Mouse (Mus musculus) cerebellum, adult 2 months (tissue): ENCODE measurements at regions not wholly inside any gene's neighbourhood (a gene's known extent, or its start where the extent isn't known, plus 50 kb on each side); places are given as distances from the start of the nearest gene placed in this dataset.
A peak's percentile ranks its signal among the peaks of the same experiment; 100 is the strongest.

Source experiments
- DNase-seq, 2 experiments: peaks; one replicate each; pipeline ENCODE4 v3.0.0; 2021
- H3K27ac ChIP-seq: fragments of 200-500 bp; 2 replicates; pipeline ENCODE4 v1.5.1; 2012; ENCODE audit warnings: low read length, control low read depth, inconsistent platforms; ENCODE audit not compliant: insufficient read depth
- H3K27me3 ChIP-seq: fragments of 200-500 bp; 2 replicates; pipeline ENCODE4 v1.6.1; 2012; ENCODE audit warnings: inconsistent platforms, mild to moderate bottlenecking, low read length, moderate library complexity; ENCODE audit not compliant: control insufficient read depth, insufficient read depth
- H3K4me1 ChIP-seq: fragments of 200-500 bp; 2 replicates; pipeline ENCODE4 v1.6.1; 2011; ENCODE audit warnings: low read length; ENCODE audit not compliant: control insufficient read depth, insufficient read depth
- H3K4me3 ChIP-seq: fragments of 200-500 bp; replicated peaks from 2 replicates; pipeline ENCODE3; 2011; ENCODE audit warnings: mild to moderate bottlenecking, low read depth, low read length, control low read depth; ENCODE audit not compliant: insufficient read depth
- CTCF ChIP-seq: fragments of 200-500 bp; IDR thresholded peaks from 2 replicates; pipeline ENCODE4 v1.5.1; 2011; ENCODE audit warnings: low read depth, mild to moderate bottlenecking, control low read depth, low read length, moderate library complexity, borderline replicate concordance; ENCODE audit not compliant: insufficient read depth
- POLR2A ChIP-seq: fragments of 200-500 bp; IDR thresholded peaks from 2 replicates; pipeline ENCODE4 v1.6.1; 2011; ENCODE audit warnings: low read length, control low read depth, borderline replicate concordance; ENCODE audit not compliant: insufficient read depth
- WGBS: fragments of 180-500 bp; shearing (Covaris S2); methylation state at CpG from one replicate; pipeline ENCODE4 v1.1.7; 2018; 5-methylcytosine and 5-hydroxymethylcytosine counted together

DNA sequence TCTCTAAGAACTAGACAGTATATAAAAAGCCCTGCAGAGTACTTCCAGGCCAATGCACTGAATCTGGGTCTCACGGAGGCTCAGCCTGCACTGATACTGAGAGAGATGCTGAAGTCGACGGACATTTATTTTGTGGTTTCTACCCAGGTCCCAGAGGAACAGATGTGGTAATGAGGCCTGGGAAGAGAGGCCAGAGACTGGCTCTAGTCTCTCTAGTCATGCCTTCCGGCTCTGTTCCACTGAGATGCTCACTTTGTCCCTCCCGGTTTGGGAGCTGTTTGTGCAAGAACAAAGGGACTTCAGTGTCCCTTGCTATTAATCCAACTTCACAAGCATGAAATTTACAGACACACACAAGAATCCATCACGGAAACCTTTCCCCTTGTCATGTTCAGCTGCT lies 144.1 kb upstream of the Foxd3 start:
- TF ChIP-seq POLR2A (no peak), CTCF (no peak)
- Histone ChIP-seq H3K4me1 (no peaks in the 10 kb centered on the region), H3K27ac (no peak overlapping the region), H3K27me3 (no peaks in the 10 kb centered on the region), H3K4me3 (no peak overlapping the region)
- no peak for DNase-seq
- 26% methylated on average over 6 of the region's 6 CpGs for whole genome bisulfite sequencing

DNA sequence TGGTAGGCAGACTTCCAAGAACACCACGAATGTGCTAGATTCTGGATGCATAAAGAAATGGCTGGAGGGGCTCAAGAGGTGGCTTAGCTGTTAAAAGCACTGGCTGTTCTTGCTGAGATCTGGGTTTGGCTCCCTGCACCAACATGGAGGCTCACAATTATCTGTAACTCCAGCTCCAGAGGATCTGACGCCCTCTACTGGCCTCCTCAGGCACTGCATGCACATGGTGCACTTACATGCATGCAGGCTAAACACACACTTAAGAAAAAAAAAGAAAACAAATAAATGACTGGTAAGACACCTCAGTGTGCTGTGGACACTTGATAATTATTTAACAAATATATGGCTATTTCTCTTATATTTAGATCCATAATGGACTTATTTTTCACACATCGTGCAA lies 139.2 kb upstream of the Foxd3 start:
- TF ChIP-seq CTCF (no peak), POLR2A (no peak)
- H3K4me3 ChIP-seq = no peak overlapping the region
- H3K27ac ChIP-seq = no peak overlapping the region
- WGBS = 76% methylated on average over 3 of the region's 3 CpGs
- DNase-seq = no peak
- no peaks in the 10 kb centered on the region; the same call in 1 of the 2 replicates for H3K27me3 ChIP-seq
- H3K4me1 ChIP-seq = no peaks in the 10 kb centered on the region

DNA sequence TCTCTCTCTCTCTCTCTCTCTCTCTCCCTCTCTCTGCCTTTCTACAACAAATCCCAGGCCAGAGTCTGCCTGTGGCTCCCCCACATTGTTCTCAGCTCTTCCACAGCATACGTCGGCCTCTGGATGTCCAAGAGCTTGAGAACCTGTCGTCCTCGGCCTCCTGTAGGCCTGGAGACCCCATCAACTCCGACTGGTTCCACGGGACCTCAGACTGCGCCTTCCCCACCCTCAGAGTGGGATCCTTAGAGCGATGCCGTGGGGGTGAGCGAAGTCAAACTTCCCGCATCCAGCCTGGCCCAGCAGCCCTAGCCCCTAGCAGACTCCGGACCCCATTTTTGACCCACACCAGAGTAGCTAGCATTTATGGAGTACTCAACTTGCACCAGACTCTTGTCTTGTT lies 128.7 kb upstream of the Foxd3 start:
- no peak for TF ChIP-seq POLR2A
- no peak for TF ChIP-seq CTCF
- no peak for DNase-seq
- Histone ChIP-seq H3K4me3 (no peak overlapping the region), H3K27ac (no peak overlapping the region), H3K4me1 (no peaks in the 10 kb centered on the region), H3K27me3 (no peaks in the 10 kb centered on the region)
- WGBS = 89% methylated on average over 12 of the region's 12 CpGs

DNA sequence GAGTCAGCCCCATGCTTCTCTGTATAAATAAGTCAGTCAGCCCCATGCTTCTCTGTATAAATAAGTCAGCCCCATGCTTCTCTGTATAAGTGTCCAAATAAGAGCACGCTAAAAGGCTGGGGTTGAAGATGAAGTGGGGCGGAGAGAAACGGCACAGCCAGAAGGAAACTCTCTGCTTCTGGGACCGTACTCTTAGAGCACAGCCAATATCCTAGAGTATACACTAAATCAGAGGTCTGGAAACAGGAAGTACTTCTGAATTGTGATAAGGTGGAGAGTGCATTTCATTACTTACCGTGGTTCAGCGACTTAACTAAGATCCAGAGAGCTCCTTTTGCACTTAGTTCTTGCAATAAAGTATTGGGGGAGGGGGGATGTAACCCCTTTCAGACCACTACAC lies 112.1 kb upstream of the Foxd3 start:
- no peaks in the 10 kb centered on the region for H3K4me1 ChIP-seq
- WGBS = 84% methylated on average over 6 of the region's 6 CpGs
- H3K27ac ChIP-seq = no peak overlapping the region
- DNase-seq = no peak
- no peaks in the 10 kb centered on the region; the same call in 1 of the 2 replicates for H3K27me3 ChIP-seq
- no peak overlapping the region for H3K4me3 ChIP-seq
- no peak for TF ChIP-seq CTCF
- no peak for TF ChIP-seq POLR2A

DNA sequence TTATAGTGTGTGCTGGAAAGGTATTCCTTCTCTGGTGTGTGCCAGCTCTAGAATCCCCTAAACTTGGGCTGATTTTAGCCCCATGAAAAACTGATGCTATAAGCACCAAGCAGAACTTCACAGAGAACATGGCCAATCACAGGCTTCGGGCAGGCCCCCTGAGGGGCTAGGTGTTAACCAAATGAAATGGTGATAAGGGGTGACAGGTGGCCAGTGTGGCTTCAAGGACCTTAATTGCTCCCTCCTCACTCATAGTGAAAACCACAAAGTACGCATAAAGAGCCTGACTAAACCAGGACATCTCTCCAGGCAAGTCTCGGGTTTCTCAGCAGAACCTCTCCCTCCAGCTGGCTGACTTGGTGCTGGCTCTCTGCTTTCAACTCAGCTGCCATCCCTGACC lies 110.4 kb upstream of the Foxd3 start:
- no peak for DNase-seq
- Histone ChIP-seq H3K4me1 (no peaks in the 10 kb centered on the region), H3K27ac (no peak overlapping the region), H3K27me3 (no peaks in the 10 kb centered on the region; the same call in 1 of the 2 replicates), H3K4me3 (no peak overlapping the region)
- WGBS = 52% methylated on average over 3 of the region's 3 CpGs
- TF ChIP-seq CTCF (no peak), POLR2A (no peak)

DNA sequence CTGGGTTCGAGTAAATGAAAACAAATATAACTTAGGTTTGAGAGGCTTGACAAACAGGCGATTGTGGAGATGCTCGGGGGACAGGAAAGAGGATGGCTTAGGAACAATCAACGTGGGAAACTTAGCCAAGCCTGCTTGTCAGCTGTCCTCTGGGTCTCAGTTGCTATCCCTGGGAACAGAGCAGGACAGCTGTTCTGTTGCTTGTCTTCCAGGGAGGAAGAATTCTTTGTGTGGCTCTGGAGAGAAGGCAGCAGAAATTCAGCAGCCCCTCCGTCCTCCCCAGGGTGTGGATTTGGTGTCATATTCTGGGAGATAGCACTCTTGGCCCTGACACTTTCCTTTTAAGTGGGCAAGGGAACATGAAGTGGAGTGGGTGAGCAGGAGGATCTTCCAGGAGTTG lies 98.1 kb upstream of the Foxd3 start:
- DNase-seq = no peak
- WGBS = 20% methylated on average over 5 of the region's 5 CpGs
- TF ChIP-seq POLR2A (no peak), CTCF (no peak)

DNA sequence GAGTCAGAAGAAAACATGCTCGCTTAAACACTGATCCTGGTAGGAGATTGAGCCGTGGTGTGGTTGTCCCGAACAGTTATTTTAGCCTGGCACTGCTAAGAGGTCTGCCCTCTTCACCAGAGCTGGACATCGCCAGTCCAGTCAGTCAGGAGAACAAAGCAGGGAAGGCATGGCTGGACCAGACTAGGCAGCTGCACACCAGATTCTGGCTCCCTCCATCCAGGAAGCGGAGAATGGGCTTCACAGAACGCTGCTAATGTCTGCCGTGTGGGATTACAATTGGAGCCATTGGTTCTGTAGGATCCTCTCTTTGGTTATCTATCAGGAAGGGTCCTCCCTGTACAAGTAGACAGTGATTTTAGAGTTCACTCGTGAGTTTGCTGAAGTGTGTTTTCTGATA lies 95.5 kb upstream of the Foxd3 start:
- Histone ChIP-seq H3K4me1 (no peaks in the 10 kb centered on the region; the same call in 1 of the 2 replicates), H3K27ac (no peak overlapping the region), H3K27me3 (no peaks in the 10 kb centered on the region; the same call in 1 of the 2 replicates), H3K4me3 (no peak overlapping the region)
- TF ChIP-seq POLR2A = no peak
- no peak for TF ChIP-seq CTCF
- DNase-seq = no peak
- 46% methylated on average over 8 of the region's 8 CpGs for WGBS

More for the DNA sequence above, 98.1 kb upstream of the Foxd3 start:
- Histone ChIP-seq H3K27me3 (no peaks in the 10 kb centered on the region), H3K4me1 (no peaks in the 10 kb centered on the region), H3K4me3 (no peak overlapping the region), H3K27ac (no peak overlapping the region)

DNA sequence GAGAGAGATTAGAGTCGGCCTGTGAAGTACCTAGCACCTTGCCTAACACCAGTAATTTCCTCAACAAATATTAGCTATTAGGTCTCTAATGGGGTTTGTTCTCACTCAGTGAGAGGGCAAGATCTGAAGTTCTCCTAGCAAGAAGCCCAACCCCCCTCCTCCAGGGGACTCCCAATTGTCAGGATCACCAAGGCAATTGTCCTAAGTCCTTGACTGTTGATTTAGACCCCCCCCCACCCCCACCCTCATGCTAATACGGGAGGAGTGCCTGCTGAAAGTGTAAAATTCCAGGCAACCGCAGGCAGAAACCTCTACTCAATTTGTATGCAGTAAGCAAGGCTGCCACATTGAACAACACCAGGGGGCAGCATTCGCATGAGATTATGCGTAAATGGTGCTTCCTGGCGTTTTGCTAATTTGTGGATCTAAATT lies 94.6 kb upstream of the Foxd3 start:
- H3K27me3 ChIP-seq = no peaks in the 10 kb centered on the region; the same call in 1 of the 2 replicates
- DNase-seq = peak; percentile 10 to 26
- TF ChIP-seq CTCF = peak; percentile 39; the same call in 1 of the 2 replicates
- no peak for TF ChIP-seq POLR2A
- no peak overlapping the region for H3K4me3 ChIP-seq
- WGBS = 21% methylated on average over 6 of the region's 6 CpGs
- H3K4me1 ChIP-seq = no peaks in the 10 kb centered on the region; the same call in 1 of the 2 replicates
- H3K27ac ChIP-seq = no peak overlapping the region

DNA sequence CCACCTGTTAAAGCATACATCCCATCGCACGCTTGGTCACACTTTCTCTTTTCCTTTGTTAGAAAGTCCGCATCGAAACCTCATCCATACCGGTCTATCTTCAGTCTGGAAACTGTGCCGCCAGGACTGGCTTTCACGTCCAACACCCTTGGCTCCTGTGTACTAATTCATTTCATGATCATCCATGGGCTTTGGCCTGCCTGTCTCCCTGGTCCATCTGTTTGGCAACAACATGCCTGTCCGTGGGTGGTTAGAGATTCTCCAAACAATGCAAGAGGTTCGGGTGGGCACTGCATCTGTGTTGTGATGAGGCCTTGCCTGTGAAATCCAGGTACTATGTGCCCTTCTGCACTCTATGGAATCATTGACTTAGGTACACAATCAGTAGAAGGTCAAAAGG lies 90.7 kb upstream of the Foxd3 start:
- Histone ChIP-seq H3K4me1 (no peaks in the 10 kb centered on the region; the same call in 1 of the 2 replicates), H3K27me3 (no peaks in the 10 kb centered on the region; the same call in 1 of the 2 replicates), H3K4me3 (no peak overlapping the region), H3K27ac (no peak overlapping the region)
- TF ChIP-seq POLR2A (no peak), CTCF (no peak)
- WGBS = 40% methylated on average over 9 of the region's 9 CpGs
- DNase-seq = no peak
